Mouse (Mus musculus): ENCODE data around the gene Rtp3. TPM values are rescaled to one million over a fixed set of nuclear protein-coding genes. Genes with fewer than 3 reads are reported as not detected.

Gene Rtp3
- polyA plus RNA-seq, 1 experiment from 2014 or later: not detected

DNA sequence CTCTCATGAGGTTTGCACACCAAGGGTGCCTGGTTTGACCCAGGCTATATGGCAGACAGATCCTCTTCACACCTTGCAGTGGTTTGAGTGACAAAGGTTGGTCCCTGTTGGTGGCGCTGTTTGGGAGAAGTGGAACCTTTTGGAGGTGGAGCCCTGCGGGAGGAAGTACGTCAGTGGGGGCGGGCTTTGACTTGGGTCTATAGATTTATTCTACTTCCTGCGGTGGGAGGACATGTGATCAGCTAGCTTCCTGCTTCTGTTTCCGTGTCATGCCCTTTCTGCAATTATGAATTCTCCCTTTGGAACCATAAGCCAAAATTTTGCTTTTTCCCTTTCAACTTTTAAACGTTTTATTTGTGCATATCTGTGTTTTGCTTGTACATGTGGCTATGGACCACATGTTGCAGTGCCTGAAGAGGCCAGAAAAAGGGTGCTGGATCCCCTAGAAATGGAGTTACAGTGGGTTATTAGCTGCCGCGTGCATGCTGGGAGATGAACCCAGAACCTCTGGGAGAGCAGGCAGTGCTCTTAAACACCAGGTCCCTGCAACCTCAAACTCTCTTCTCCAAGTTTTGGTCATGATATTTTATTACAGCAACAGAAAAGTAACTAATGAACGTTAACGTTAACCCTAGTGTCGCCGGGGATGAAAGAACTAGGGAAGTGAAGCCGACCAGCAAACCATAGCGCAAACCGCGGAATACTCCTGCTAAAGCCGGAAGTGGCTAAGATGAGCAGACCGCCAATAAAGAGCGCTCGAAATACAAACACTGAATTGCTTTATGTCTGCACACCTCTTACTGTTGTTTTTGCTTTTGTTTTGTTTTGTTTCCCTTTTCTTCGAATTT, 25.1 kb downstream of the Rtp3 start:
- Histone ChIP-seq H3K4me3 (ENCODE audit: low read depth, low read length) (no peak overlapping the region), H3K9ac (ENCODE audit: low read length) (no peak overlapping the region), H3K9me3 (ENCODE audit: control insufficient read depth, low read length) (no peaks in the 10 kb centered on the region), H3K27ac (ENCODE audit: low read depth, low read length) (no peak overlapping the region), H3K36me3 (ENCODE audit: control insufficient read depth, insufficient read depth, low read length) (no peaks in the 10 kb centered on the region), H3K4me1 (replicated peaks; ENCODE audit: control insufficient read depth, insufficient read depth, low read length) (no peaks in the 10 kb centered on the region), H3K27me3 (ENCODE audit: control insufficient read depth, insufficient read depth, low read length) (no peaks in the 10 kb centered on the region), H3K4me2 (ENCODE audit: low read depth, low read length, severe bottlenecking) (no peak overlapping the region)
- ATAC-seq (replicated peaks; ENCODE audit: low FRiP score) (no peak), DNase-seq (ENCODE audit: low spot score) (no peak)
- WGBS: 92% methylated on average over 22 of the region's 22 CpGs

DNA sequence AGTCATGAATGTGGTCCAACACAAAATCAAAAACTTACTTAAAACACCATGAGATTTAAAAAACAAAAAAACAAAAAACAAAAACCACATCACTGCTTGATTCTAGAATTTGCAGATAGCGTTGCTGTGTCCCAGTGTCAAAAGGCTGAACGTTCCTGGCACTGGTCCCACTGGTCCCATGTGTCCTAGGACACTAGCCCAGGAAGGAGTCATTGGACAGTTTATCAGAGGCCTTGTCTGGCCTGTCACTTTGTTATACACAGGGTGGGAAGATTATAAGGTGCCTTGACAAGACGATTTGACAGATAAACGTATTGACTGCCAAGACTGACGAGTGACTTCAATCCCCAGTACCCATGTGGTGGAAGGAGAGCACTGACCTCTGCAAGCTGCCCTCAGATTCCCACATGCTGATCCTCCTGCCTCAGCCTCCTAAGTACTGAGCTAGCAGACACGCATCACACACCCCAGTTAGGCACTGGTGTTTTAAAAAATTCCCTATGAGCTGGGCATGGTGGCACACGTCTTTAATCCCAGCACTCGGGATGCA, 26.7 kb downstream of the Rtp3 start:
- Histone ChIP-seq H3K4me3 (ENCODE audit: low read depth, low read length) (no peak overlapping the region), H3K4me2 (ENCODE audit: low read depth, low read length, severe bottlenecking) (no peak overlapping the region), H3K9me3 (ENCODE audit: control insufficient read depth, low read length) (no peaks in the 10 kb centered on the region), H3K4me1 (replicated peaks; ENCODE audit: control insufficient read depth, insufficient read depth, low read length) (no peaks in the 10 kb centered on the region), H3K9ac (ENCODE audit: low read length) (no peak overlapping the region), H3K27me3 (ENCODE audit: control insufficient read depth, insufficient read depth, low read length) (no peaks in the 10 kb centered on the region), H3K36me3 (ENCODE audit: control insufficient read depth, insufficient read depth, low read length) (no peaks in the 10 kb centered on the region), H3K27ac (ENCODE audit: low read depth, low read length) (no peak overlapping the region)
- no peak for ATAC-seq (replicated peaks; ENCODE audit: low FRiP score)
- WGBS: 85% methylated on average over 8 of the region's 8 CpGs
- no peak for DNase-seq (ENCODE audit: low spot score)

- Histone ChIP-seq H3K27me3 (ENCODE audit: control insufficient read depth, insufficient read depth, low read length) (no peaks in the 10 kb centered on the region), H3K4me2 (ENCODE audit: low read depth, low read length, severe bottlenecking) (no peak overlapping the region), H3K9me3 (ENCODE audit: control insufficient read depth, low read length) (no peaks in the 10 kb centered on the region), H3K4me3 (ENCODE audit: low read depth, low read length) (no peak overlapping the region), H3K36me3 (ENCODE audit: control insufficient read depth, insufficient read depth, low read length) (no peaks in the 10 kb centered on the region), H3K27ac (ENCODE audit: low read depth, low read length) (no peak overlapping the region), H3K4me1 (replicated peaks; ENCODE audit: control insufficient read depth, insufficient read depth, low read length) (no peaks in the 10 kb centered on the region), H3K9ac (ENCODE audit: low read length) (no peak overlapping the region)
- DNase-seq (ENCODE audit: low spot score): no peak
- ATAC-seq (replicated peaks; ENCODE audit: low FRiP score): no peak
- WGBS: over 99% methylated on average over 8 of the region's 8 CpGs
Measured at GRCm38 (mm10) chr9:110961386-110961785, 29.0 kb downstream of the Rtp3 start.

GRCm38 (mm10) chr9:110960230-110961149, 29.9 kb downstream of the Rtp3 start:
- Histone ChIP-seq H3K9me3 (ENCODE audit: control insufficient read depth, low read length) (no peaks in the 10 kb centered on the region), H3K4me2 (ENCODE audit: low read depth, low read length, severe bottlenecking) (no peak overlapping the region), H3K4me3 (ENCODE audit: low read depth, low read length) (no peak overlapping the region), H3K36me3 (ENCODE audit: control insufficient read depth, insufficient read depth, low read length) (no peaks in the 10 kb centered on the region), H3K27me3 (ENCODE audit: control insufficient read depth, insufficient read depth, low read length) (no peaks in the 10 kb centered on the region; the same call in 1 of the 2 replicates), H3K4me1 (replicated peaks; ENCODE audit: control insufficient read depth, insufficient read depth, low read length) (no peaks in the 10 kb centered on the region), H3K27ac (ENCODE audit: low read depth, low read length) (no peak overlapping the region), H3K9ac (ENCODE audit: low read length) (no peak overlapping the region)
- ATAC-seq (replicated peaks; ENCODE audit: low FRiP score) (no peak), DNase-seq (ENCODE audit: low spot score) (no peak)
- WGBS: 89% methylated on average over 13 of the region's 13 CpGs

GRCm38 (mm10) chr9:110959669-110960068, 30.7 kb downstream of the Rtp3 start:
- H3K27ac ChIP-seq (ENCODE audit: low read depth, low read length): no peak overlapping the region
- whole genome bisulfite sequencing: 80% methylated on average over 5 of the region's 5 CpGs
- ATAC-seq (replicated peaks; ENCODE audit: low FRiP score): no peak
- no peaks in the 10 kb centered on the region for H3K4me1 ChIP-seq (replicated peaks; ENCODE audit: control insufficient read depth, insufficient read depth, low read length)
- no peak overlapping the region for H3K4me2 ChIP-seq (ENCODE audit: low read depth, low read length, severe bottlenecking)
- H3K9ac ChIP-seq (ENCODE audit: low read length): no peak overlapping the region
- peaks cover 3% of the 10 kb centered on the region; the same call in 1 of the 2 replicates for H3K27me3 ChIP-seq (ENCODE audit: control insufficient read depth, insufficient read depth, low read length)
- no peaks in the 10 kb centered on the region for H3K9me3 ChIP-seq (ENCODE audit: control insufficient read depth, low read length)
- DNase-seq (ENCODE audit: low spot score): no peak
- no peak overlapping the region for H3K4me3 ChIP-seq (ENCODE audit: low read depth, low read length)
- no peaks in the 10 kb centered on the region for H3K36me3 ChIP-seq (ENCODE audit: control insufficient read depth, insufficient read depth, low read length)

DNA sequence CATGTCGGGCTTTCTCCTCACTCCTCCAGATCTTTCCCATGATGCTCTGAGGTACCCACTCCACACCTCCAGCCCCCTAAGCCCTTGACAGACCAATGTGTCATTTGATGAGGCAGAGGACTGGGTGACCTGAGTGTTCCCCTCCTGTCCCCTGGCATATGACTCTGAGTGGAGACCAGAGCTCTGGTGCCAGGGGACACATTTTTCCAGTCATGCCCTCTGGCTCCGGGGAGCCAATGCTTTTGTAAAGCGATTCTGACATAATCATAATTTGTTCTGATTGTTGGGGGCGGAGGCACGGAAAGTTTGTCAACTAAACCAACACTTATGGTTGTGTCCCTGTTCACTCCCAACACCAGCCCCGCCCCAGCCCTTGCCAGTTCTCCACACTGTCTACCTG, 34.4 kb downstream of the Rtp3 start:
- Histone ChIP-seq H3K36me3 (ENCODE audit: control insufficient read depth, insufficient read depth, low read length) (no peaks in the 10 kb centered on the region), H3K4me1 (replicated peaks; ENCODE audit: control insufficient read depth, insufficient read depth, low read length) (0 out of 2 replicates have a peak, but pooled peaks cover 2% of the 10 kb centered on the region), H3K27ac (ENCODE audit: low read depth, low read length) (no peak overlapping the region), H3K4me2 (ENCODE audit: low read depth, low read length, severe bottlenecking) (no peak overlapping the region), H3K9me3 (ENCODE audit: control insufficient read depth, low read length) (no peaks in the 10 kb centered on the region), H3K27me3 (ENCODE audit: control insufficient read depth, insufficient read depth, low read length) (peaks cover 11% of the 10 kb centered on the region; the same call in 1 of the 2 replicates), H3K4me3 (ENCODE audit: low read depth, low read length) (no peak overlapping the region), H3K9ac (ENCODE audit: low read length) (no peak overlapping the region)
- WGBS: 86% methylated on average over 6 of the region's 6 CpGs
- no peak for ATAC-seq (replicated peaks; ENCODE audit: low FRiP score)
- DNase-seq (ENCODE audit: low spot score): no peak

DNA sequence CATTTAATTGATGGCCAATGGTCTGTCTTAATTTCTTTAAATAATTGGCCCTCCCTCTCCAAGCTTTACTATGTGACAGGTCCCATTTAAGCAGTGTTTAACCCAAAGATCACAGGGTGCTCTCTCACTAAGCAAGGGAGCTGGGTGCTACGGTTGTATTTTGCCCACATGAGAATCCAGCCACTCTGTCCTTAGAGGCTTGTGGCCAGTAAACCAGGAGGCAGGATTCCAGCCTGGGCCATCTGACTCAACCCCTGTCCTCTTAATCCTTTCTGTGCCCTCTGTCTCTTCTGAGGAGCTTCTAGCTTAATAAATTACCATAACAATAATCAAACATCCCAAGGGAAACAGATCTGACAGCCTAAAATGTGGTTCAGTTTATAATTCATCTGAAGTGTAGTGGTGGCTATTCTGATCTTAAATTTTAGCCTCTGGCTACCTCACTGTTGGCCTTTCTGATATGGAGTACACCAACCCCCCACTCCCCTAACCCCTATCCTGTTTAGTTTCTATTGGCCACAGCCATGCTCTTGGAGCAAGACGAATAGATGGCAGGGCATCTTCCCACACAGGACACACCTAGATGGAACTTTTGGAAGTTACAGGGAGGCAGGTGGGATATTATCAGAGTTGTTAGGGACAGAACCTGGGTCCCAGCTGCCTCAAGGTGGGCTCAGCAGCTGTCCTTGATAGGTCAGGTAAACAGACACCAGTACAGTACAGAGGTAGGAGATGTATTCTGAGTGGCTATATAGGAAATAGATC, 35.5 kb downstream of the Rtp3 start:
- Histone ChIP-seq H3K4me3 (ENCODE audit: low read depth, low read length) (no peak overlapping the region), H3K9ac (ENCODE audit: low read length) (no peak overlapping the region), H3K9me3 (ENCODE audit: control insufficient read depth, low read length) (no peaks in the 10 kb centered on the region), H3K4me2 (ENCODE audit: low read depth, low read length, severe bottlenecking) (no peak overlapping the region), H3K27me3 (ENCODE audit: control insufficient read depth, insufficient read depth, low read length) (peaks cover 11% of the 10 kb centered on the region; the same call in 1 of the 2 replicates), H3K27ac (ENCODE audit: low read depth, low read length) (no peak overlapping the region), H3K4me1 (replicated peaks; ENCODE audit: control insufficient read depth, insufficient read depth, low read length) (0 out of 2 replicates have a peak, but pooled peaks cover 2% of the 10 kb centered on the region), H3K36me3 (ENCODE audit: control insufficient read depth, insufficient read depth, low read length) (no peaks in the 10 kb centered on the region)
- DNase-seq (ENCODE audit: low spot score): no peak
- no peak; the same call in 1 of the 2 replicates for ATAC-seq (replicated peaks; ENCODE audit: low FRiP score)
- 60% methylated on average over 2 of the region's 2 CpGs for WGBS

All from forebrain, embryonic 11.5 days (tissue).